Mouse (Mus musculus): ENCODE measurements around the gene Slco1a5. TPM values are rescaled to one million over a fixed set of nuclear protein-coding genes. Genes with fewer than 3 reads are reported as not detected.

Gene Slco1a5
- polyA plus RNA-seq, 1 experiment from 2014 or later: 0.09 TPM

GRCm38 (mm10) chr6:142245065-142245464 is 77.7 kb downstream of the Slco1a5 start:
- H3K27me3 ChIP-seq (ENCODE audit: insufficient read depth, low read length): no peaks in the 10 kb centered on the region
- WGBS: 88% methylated on average over 5 of the region's 5 CpGs
- no peak overlapping the region for H3K9ac ChIP-seq (ENCODE audit: low read depth, low read length)
- DNase-seq (ENCODE audit: low spot score): no peak
- TF ChIP-seq CTCF (IDR thresholded peaks at IDR 0.05; ENCODE audit: low read depth): no peak
- H3K9me3 ChIP-seq (replicated peaks; ENCODE audit: low read length): no peaks in the 10 kb centered on the region
- H3K4me1 ChIP-seq (replicated peaks; ENCODE audit: insufficient read depth, low read length): no peaks in the 10 kb centered on the region
- no peak overlapping the region for H3K4me2 ChIP-seq (ENCODE audit: low read length)
- no peak overlapping the region for H3K4me3 ChIP-seq (replicated peaks; ENCODE audit: low read depth, low read length)
- H3K36me3 ChIP-seq (ENCODE audit: insufficient read depth, low read length): no peaks in the 10 kb centered on the region
- no peak for ATAC-seq (replicated peaks; ENCODE audit: low FRiP score, low read depth)
- H3K27ac ChIP-seq: no peak overlapping the region

GRCm38 (mm10) chr6:142239468-142239867 is 83.3 kb downstream of the Slco1a5 start:
- Histone ChIP-seq H3K36me3 (ENCODE audit: insufficient read depth, low read length) (no peaks in the 10 kb centered on the region), H3K9ac (ENCODE audit: low read depth, low read length) (no peak overlapping the region), H3K4me2 (ENCODE audit: low read length) (no peak overlapping the region), H3K9me3 (replicated peaks; ENCODE audit: low read length) (no peaks in the 10 kb centered on the region), H3K4me1 (replicated peaks; ENCODE audit: insufficient read depth, low read length) (no peaks in the 10 kb centered on the region), H3K4me3 (replicated peaks; ENCODE audit: low read depth, low read length) (no peak overlapping the region), H3K27me3 (ENCODE audit: insufficient read depth, low read length) (no peaks in the 10 kb centered on the region), H3K27ac (no peak overlapping the region)
- ATAC-seq (replicated peaks; ENCODE audit: low FRiP score, low read depth) (no peak), DNase-seq (ENCODE audit: low spot score) (no peak)
- 59% methylated on average over 1 of the region's 1 CpGs for WGBS
- no peak for TF ChIP-seq CTCF (IDR thresholded peaks at IDR 0.05; ENCODE audit: low read depth)

- Histone ChIP-seq H3K9me3 (replicated peaks; ENCODE audit: low read length) (no peaks in the 10 kb centered on the region), H3K4me1 (replicated peaks; ENCODE audit: insufficient read depth, low read length) (no peaks in the 10 kb centered on the region), H3K4me3 (replicated peaks; ENCODE audit: low read depth, low read length) (no peak overlapping the region), H3K9ac (ENCODE audit: low read depth, low read length) (no peak overlapping the region), H3K27ac (no peak overlapping the region), H3K27me3 (ENCODE audit: insufficient read depth, low read length) (no peaks in the 10 kb centered on the region), H3K36me3 (ENCODE audit: insufficient read depth, low read length) (no peaks in the 10 kb centered on the region), H3K4me2 (ENCODE audit: low read length) (no peak overlapping the region)
- no peak for DNase-seq (ENCODE audit: low spot score)
- TF ChIP-seq CTCF (IDR thresholded peaks at IDR 0.05; ENCODE audit: low read depth): no peak
- no peak for ATAC-seq (replicated peaks; ENCODE audit: low FRiP score, low read depth)
Measured at GRCm38 (mm10) chr6:142220138-142220537, 102.6 kb downstream of the Slco1a5 start.

- Histone ChIP-seq H3K4me2 (ENCODE audit: low read length) (no peak overlapping the region), H3K27me3 (ENCODE audit: insufficient read depth, low read length) (no peaks in the 10 kb centered on the region), H3K9me3 (replicated peaks; ENCODE audit: low read length) (no peaks in the 10 kb centered on the region), H3K4me1 (replicated peaks; ENCODE audit: insufficient read depth, low read length) (no peaks in the 10 kb centered on the region), H3K9ac (ENCODE audit: low read depth, low read length) (no peak overlapping the region), H3K27ac (no peak overlapping the region), H3K36me3 (ENCODE audit: insufficient read depth, low read length) (no peaks in the 10 kb centered on the region), H3K4me3 (replicated peaks; ENCODE audit: low read depth, low read length) (no peak overlapping the region)
- DNase-seq (ENCODE audit: low spot score): no peak
- no peak for ATAC-seq (replicated peaks; ENCODE audit: low FRiP score, low read depth)
- TF ChIP-seq CTCF (IDR thresholded peaks at IDR 0.05; ENCODE audit: low read depth): no peak
Measured at GRCm38 (mm10) chr6:142211821-142212220, 111.0 kb downstream of the Slco1a5 start.

GRCm38 (mm10) chr6:142209749-142210148 is 113.0 kb downstream of the Slco1a5 start:
- H3K27me3 ChIP-seq (ENCODE audit: insufficient read depth, low read length): no peaks in the 10 kb centered on the region
- no peaks in the 10 kb centered on the region for H3K36me3 ChIP-seq (ENCODE audit: insufficient read depth, low read length)
- TF ChIP-seq CTCF (IDR thresholded peaks at IDR 0.05; ENCODE audit: low read depth): no peak
- no peak overlapping the region for H3K4me2 ChIP-seq (ENCODE audit: low read length)
- H3K9me3 ChIP-seq (replicated peaks; ENCODE audit: low read length): no peaks in the 10 kb centered on the region
- no peak overlapping the region for H3K4me3 ChIP-seq (replicated peaks; ENCODE audit: low read depth, low read length)
- no peak overlapping the region for H3K9ac ChIP-seq (ENCODE audit: low read depth, low read length)
- no peak overlapping the region for H3K27ac ChIP-seq
- no peak for DNase-seq (ENCODE audit: low spot score)
- H3K4me1 ChIP-seq (replicated peaks; ENCODE audit: insufficient read depth, low read length): no peaks in the 10 kb centered on the region
- ATAC-seq (replicated peaks; ENCODE audit: low FRiP score, low read depth): no peak

GRCm38 (mm10) chr6:142208421-142208820 is 114.4 kb downstream of the Slco1a5 start, which contains the start of gene Slco1a6:
TSS of gene Slco1a6 (minus strand) at chr6:142208521.
- DNase-seq (ENCODE audit: low spot score) (no peak), ATAC-seq (replicated peaks; ENCODE audit: low FRiP score, low read depth) (no peak)
- no peak within 1 kb of the TSS for H3K27ac ChIP-seq
- H3K27me3 ChIP-seq (ENCODE audit: insufficient read depth, low read length): no peaks in the 10 kb centered on the region
- H3K9ac ChIP-seq (ENCODE audit: low read depth, low read length): no peak within 1 kb of the TSS
- no peaks in the 10 kb centered on the region for H3K4me1 ChIP-seq (replicated peaks; ENCODE audit: insufficient read depth, low read length)
- 89% methylated on average over 4 of the region's 4 CpGs for WGBS
- no peaks in the 10 kb centered on the region for H3K36me3 ChIP-seq (ENCODE audit: insufficient read depth, low read length)
- no peak for TF ChIP-seq CTCF (IDR thresholded peaks at IDR 0.05; ENCODE audit: low read depth)
- no peaks in the 10 kb centered on the region for H3K9me3 ChIP-seq (replicated peaks; ENCODE audit: low read length)
- no peak within 1 kb of the TSS for H3K4me3 ChIP-seq (replicated peaks; ENCODE audit: low read depth, low read length)
- H3K4me2 ChIP-seq (ENCODE audit: low read length): no peak within 1 kb of the TSS

- DNase-seq (ENCODE audit: low spot score) (no peak), ATAC-seq (replicated peaks; ENCODE audit: low FRiP score, low read depth) (no peak)
- Histone ChIP-seq H3K27ac (no peak overlapping the region), H3K27me3 (ENCODE audit: insufficient read depth, low read length) (no peaks in the 10 kb centered on the region), H3K36me3 (ENCODE audit: insufficient read depth, low read length) (no peaks in the 10 kb centered on the region), H3K4me2 (ENCODE audit: low read length) (no peak overlapping the region), H3K4me1 (replicated peaks; ENCODE audit: insufficient read depth, low read length) (no peaks in the 10 kb centered on the region), H3K4me3 (replicated peaks; ENCODE audit: low read depth, low read length) (no peak overlapping the region), H3K9me3 (replicated peaks; ENCODE audit: low read length) (no peaks in the 10 kb centered on the region), H3K9ac (ENCODE audit: low read depth, low read length) (no peak overlapping the region)
- no peak for TF ChIP-seq CTCF (IDR thresholded peaks at IDR 0.05; ENCODE audit: low read depth)
Measured at GRCm38 (mm10) chr6:142200524-142200923, 122.3 kb downstream of the Slco1a5 start.

All from kidney, postnatal 0 days (tissue).